Mouse (Mus musculus): ENCODE results near the gene Tnfsf14. TPM values are rescaled to one million over a fixed set of nuclear protein-coding genes. Genes with fewer than 3 reads are reported as not detected.

Tnfsf14 gene
- total and polyA plus RNA-seq, 3 experiments, result 10.6 to 15.4 (median 14.6) TPM

- Histone ChIP-seq H3K4me1 (ENCODE audit: control insufficient read depth in 1 of 2, insufficient read depth in 2 of 2) (peaks cover 57 to 94% of the 10 kb centered on the region in 2 experiments), H3K27me3 (replicated peaks) (no peaks in the 10 kb centered on the region), H3K27ac (ENCODE audit: insufficient read depth, low read depth) (peak overlapping the region; percentile 100), H3K4me2 (ENCODE audit: insufficient read depth, low read depth, poor library complexity, severe bottlenecking) (no peak overlapping the region), H3K9me3 (replicated peaks; ENCODE audit: low read length) (peaks cover 7% of the 10 kb centered on the region), H3K36me3 (replicated peaks in 1 of 2; ENCODE audit: control insufficient read depth in 1 of 2, insufficient read depth in 1 of 2, low read length in 1 of 2) (peaks cover 27 to 80% of the 10 kb centered on the region in 2 experiments), H3K4me3 (replicated peaks in 1 of 3; ENCODE audit: low read depth in 2 of 3, low read length in 2 of 3, poor library complexity in 1 of 3) (no peak overlapping the region), H3K9ac (ENCODE audit: insufficient read depth, low read depth) (peak overlapping the region; percentile 41), H3K79me2 (replicated peaks; ENCODE audit: control insufficient read depth, extremely low read depth, insufficient read depth, poor library complexity, severe bottlenecking) (peaks cover 20% of the 10 kb centered on the region)
- TF ChIP-seq MAX (IDR thresholded peaks at IDR 0.05; ENCODE audit: low read length) (peak; percentile 30; the same call in 1 of the 2 replicates), MAZ (IDR thresholded peaks at IDR 0.05; ENCODE audit: low read depth, low read length) (peak; percentile 64; the same call in 1 of the 2 replicates), JUN (IDR thresholded peaks at IDR 0.05; ENCODE audit: insufficient read depth, low read depth, low read length) (peak; percentile 83), NRF1 (IDR thresholded peaks at IDR 0.05; ENCODE audit: low read depth, low read length) (no peak), SIN3A (IDR thresholded peaks at IDR 0.05; ENCODE audit: low read length) (peak; percentile 86), HCFC1 (IDR thresholded peaks at IDR 0.05; ENCODE audit: low read depth, low read length) (no peak; the same call in 1 of the 2 replicates), E2F4 (IDR thresholded peaks at IDR 0.05; ENCODE audit: insufficient replicate concordance, low read depth, low read length) (0 out of 2 replicates have a peak, but pooled peaks have one; percentile 40), SMC3 (IDR thresholded peaks at IDR 0.05; ENCODE audit: low read depth, low read length) (peak; percentile 26), ZKSCAN1 (IDR thresholded peaks at IDR 0.05; ENCODE audit: borderline replicate concordance, low read depth, low read length) (no peak), TCF12 (IDR thresholded peaks at IDR 0.05; ENCODE audit: low read depth, low read length) (peak; percentile 96), MEF2A (IDR thresholded peaks at IDR 0.05; ENCODE audit: borderline replicate concordance, low read depth, low read length) (peak; percentile 92), BHLHE40 (IDR thresholded peaks at IDR 0.05; ENCODE audit: low read depth, low read length) (peak; percentile 80), USF1 (IDR thresholded peaks at IDR 0.05; ENCODE audit: low read depth, low read length) (no peak), POLR2AphosphoS2 (IDR thresholded peaks at IDR 0.05; ENCODE audit: low read depth, low read length) (no peak), MXI1 (IDR thresholded peaks at IDR 0.05; ENCODE audit: low read depth, low read length) (peak; percentile 31; the same call in 1 of the 2 replicates), MAFK (IDR thresholded peaks at IDR 0.05; ENCODE audit: insufficient replicate concordance, low read length) (peak; percentile 83), TBP (conservative IDR thresholded peaks at IDR 0.05; ENCODE audit: low read depth, low read length) (peak; percentile 76), CTCF (conservative IDR thresholded peaks at IDR 0.05 in 1 of 2, IDR thresholded peaks at IDR 0.05 in 1 of 2; ENCODE audit: low read depth in 2 of 2, low read length in 2 of 2) (no peak), RCOR1 (conservative IDR thresholded peaks at IDR 0.05; ENCODE audit: low read depth, low read length) (peak; percentile 94), NELFE (IDR thresholded peaks at IDR 0.05; ENCODE audit: low read depth, low read length) (0 out of 2 replicates have a peak, but pooled peaks have one; percentile 27), RAD21 (IDR thresholded peaks at IDR 0.05; ENCODE audit: low read depth, low read length) (no peak; the same call in none of the 2 replicates), MYC (IDR thresholded peaks at IDR 0.05; ENCODE audit: low read depth, low read length) (peak; percentile 89), KAT2A (IDR thresholded peaks at IDR 0.05; ENCODE audit: insufficient replicate concordance, low read length) (0 out of 2 replicates have a peak, but pooled peaks have one; percentile 24), GABPA (IDR thresholded peaks at IDR 0.05; ENCODE audit: insufficient replicate concordance, low read depth, low read length) (no peak), IRF4 (IDR thresholded peaks at IDR 0.05; ENCODE audit: low read depth, low read length) (peak; percentile 98), ZMIZ1 (IDR thresholded peaks at IDR 0.05; ENCODE audit: low read depth, low read length) (peak; percentile 65), ZC3H11A (IDR thresholded peaks at IDR 0.05; ENCODE audit: low read depth, low read length) (peak; percentile 6; the same call in 1 of the 2 replicates), POLR2A (IDR thresholded peaks at IDR 0.05; ENCODE audit: low read depth, low read length) (peak; percentile 46), ETS1 (conservative IDR thresholded peaks at IDR 0.05; ENCODE audit: low read depth, low read length) (peak; percentile 83), CHD1 (IDR thresholded peaks at IDR 0.05; ENCODE audit: low read depth, low read length) (no peak), ZNF384 (IDR thresholded peaks at IDR 0.05; ENCODE audit: low read depth, low read length) (0 out of 2 replicates have a peak, but pooled peaks have one; percentile 31), USF2 (conservative IDR thresholded peaks at IDR 0.05; ENCODE audit: low read depth, low read length) (no peak), PAX5 (IDR thresholded peaks at IDR 0.05; ENCODE audit: low read length) (no peak), CHD2 (IDR thresholded peaks at IDR 0.05; ENCODE audit: low read length) (peak; percentile 84), JUND (conservative IDR thresholded peaks at IDR 0.05; ENCODE audit: low read depth, low read length) (peak; percentile 92), ELF1 (IDR thresholded peaks at IDR 0.05; ENCODE audit: low read depth, low read length) (no peak; the same call in 1 of the 2 replicates), UBTF (IDR thresholded peaks at IDR 0.05; ENCODE audit: low read depth, low read length) (no peak), EP300 (IDR thresholded peaks at IDR 0.05; ENCODE audit: low read length) (peak; percentile 98)
- in situ Hi-C loops (cut with MboI; ENCODE audit: low pct_ligation_motif_present, low pct_unique_long_range_greater_than_20kb, low sequenced_read_pairs), result no loop called here
- dilution Hi-C loops (cut with MboI; ENCODE audit: extremely low pct_ligation_motif_present, extremely low pct_unique_long_range_greater_than_20kb, low sequenced_read_pairs), result no loop called here
- DNase-seq (ENCODE audit: extremely low read depth), result peak; percentile 80
Measured at GRCm38 (mm10) chr17:57139708-57140107, 54.3 kb downstream of the Tnfsf14 start.

All from CH12.LX (cell line).